28 mouse cellular contexts compared by ENCODE assay signal in the genomic region with DNA sequence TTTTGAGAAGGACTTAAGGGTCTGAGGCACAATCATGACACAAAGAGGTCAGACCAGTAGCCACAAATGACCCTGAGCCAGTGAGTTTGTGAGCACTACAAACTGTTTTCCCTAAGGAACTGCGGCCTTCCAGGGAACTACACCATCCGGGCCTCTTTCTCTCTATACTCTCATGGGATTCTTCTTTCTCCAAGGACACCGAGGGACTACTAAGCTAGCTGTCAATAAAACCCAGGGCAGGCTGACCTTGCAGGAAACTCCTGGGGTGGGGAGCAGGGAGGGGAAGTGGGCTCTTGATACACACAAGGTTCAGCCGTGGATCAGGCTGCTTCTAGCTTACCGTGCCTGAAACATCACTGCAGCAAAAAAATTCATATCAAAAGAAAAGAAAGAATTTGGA. TPM values are rescaled to one million over a fixed set of nuclear protein-coding genes. Genes with fewer than 3 reads are reported as not detected.
DNase-seq lines count a peak whose midpoint lies in the region.
"Had no signal": no experiment of that assay in that cellular context is flagged by ENCODE, and none has a peak within 500 bp of the region (broad histone marks: within the 10 kb centered on the region; RNA-seq: fewer than 3 reads in every experiment).

No protein-coding gene starts in this region.

- H3K4me1 ChIP-seq in heart, embryonic 10.5 days, result no peaks in the 10 kb centered on the region
- H3K4me1 ChIP-seq: forebrain, embryonic 13.5 days; forebrain, embryonic 15.5 days had no signal

- 63% methylated on average over 5 of the region's 5 CpGs for WGBS in heart, embryonic 10.5 days

- no peaks in the 10 kb centered on the region for H3K9me3 ChIP-seq in heart, embryonic 10.5 days
- H3K9me3 ChIP-seq: embryonic facial prominence, embryonic 10.5 days; embryonic facial prominence, embryonic 12.5 days; forebrain, embryonic 13.5 days; forebrain, embryonic 15.5 days; G1E had no signal

- no peaks in the 10 kb centered on the region for H3K27me3 ChIP-seq in heart, embryonic 10.5 days (ENCODE audit: insufficient read depth, poor library complexity, severe bottlenecking)
- H3K27me3 ChIP-seq: CH12.LX; embryonic facial prominence, embryonic 12.5 days; forebrain, embryonic 13.5 days; forebrain, embryonic 15.5 days; Patski had no signal

- DNase-seq in adrenal gland, adult (ENCODE audit: inconsistent age in 2 of 2, low spot score in 1 of 2), result peak; percentile 10 to 46
- no peak for DNase-seq in adrenal gland, adult 18-20 months (ENCODE audit: low spot score in 2 of 2)
- peak; percentile 51 for DNase-seq in adrenal gland, postnatal 14 days
- no peak for DNase-seq in adrenal gland, adult 8-10 months
- DNase-seq in heart, embryonic 10.5 days (ENCODE audit: low spot score), result peak; percentile 60
- DNase-seq in heart, postnatal 10 days, result no peak
- peak; percentile 43 for DNase-seq in ovary, postnatal 36 days (ENCODE audit: low spot score)
- no peak for DNase-seq in ovary, postnatal 10 days (ENCODE audit: low spot score)
- DNase-seq: B cell, adult 2 months; cerebellum, adult 11-12 months; cerebellum, adult 2 months; cerebellum, adult 9-10 months; cerebellum, postnatal 10 days; cerebellum, postnatal 25 days; forebrain, postnatal 0 days had no signal

- H3K27ac ChIP-seq in heart, embryonic 10.5 days, result no peak overlapping the region
- H3K27ac ChIP-seq: embryonic facial prominence, embryonic 10.5 days; embryonic facial prominence, embryonic 12.5 days; forebrain, embryonic 13.5 days; forebrain, embryonic 15.5 days had no signal

- peaks cover 84% of the 10 kb centered on the region for H3K36me3 ChIP-seq in heart, embryonic 10.5 days
- H3K36me3 ChIP-seq: embryonic facial prominence, embryonic 10.5 days; embryonic facial prominence, embryonic 12.5 days; forebrain, embryonic 15.5 days; G1E had no signal

- intact Hi-C loops in heart, postnatal 10 days (cut with DNase I), result no loop called here

- no peak overlapping the region for H3K4me3 ChIP-seq in heart, embryonic 10.5 days
- H3K4me3 ChIP-seq: embryonic facial prominence, embryonic 10.5 days; embryonic facial prominence, embryonic 12.5 days; forebrain, embryonic 13.5 days; forebrain, embryonic 15.5 days had no signal

RNA-seq across cellular contexts. Expression of a gene that starts 36.4 kb away (rescaled TPM):
- total RNA-seq in adrenal gland, adult 18-20 months (2021), result not detected
- total RNA-seq in adrenal gland, postnatal 14 days (2021), result not detected in 2 replicates
- not detected for total RNA-seq in adrenal gland, adult 8-10 months (2022)
- not detected in 2 replicates for polyA plus RNA-seq in heart, embryonic 10.5 days (2016; fragmentation: Nextera tagmentation; extraction: Ambion mirVana)
- not detected for total RNA-seq in heart, postnatal 10 days (2021)
- total RNA-seq: adrenal gland, postnatal 36 days; CH12.LX; forebrain, postnatal 0 days; G1E had no signal
- polyA plus RNA-seq: activated CD4-positive, CD25-positive, alpha-beta regulatory T cell, adult 4 months; CD4-positive, CD25-positive, alpha-beta regulatory T cell, adult 4 months; cerebellum, adult 2 months; cortical plate, adult 2 months; embryonic facial prominence, embryonic 10.5 days; embryonic facial prominence, embryonic 12.5 days; embryonic facial prominence, embryonic 14.5 days; forebrain, embryonic 11.5 days; forebrain, embryonic 13.5 days; forebrain, embryonic 15.5 days; forebrain, postnatal 0 days; G1E; Patski had no signal

RNA-seq across cellular contexts. Expression of a gene that starts 52.9 kb away (rescaled TPM):
- 10 to 100 TPM in 1 of 2 experiments, 1 to 10 TPM in 1; 8.8 to 13.8 TPM for total RNA-seq in adrenal gland, adult 18-20 months (2021)
- 6.4 and 7.8 TPM in 2 replicates for total RNA-seq in adrenal gland, postnatal 14 days (2021)
- 10 to 100 TPM in 2 of 4 experiments, 1 to 10 TPM in 2; 7.0 to 13.1 (median 10.2) TPM for total RNA-seq in adrenal gland, adult 8-10 months (2022)
- polyA plus RNA-seq in heart, embryonic 10.5 days (2016; fragmentation: Nextera tagmentation; extraction: Ambion mirVana), result 16.2 and 25.6 TPM in 2 replicates
- total RNA-seq in heart, postnatal 10 days (2021), result 10 to 100 TPM; 17.5 to 18.8 TPM

Comparison
In these comparisons a context has a peak if more than half of its experiments do, and no peak if none do; other contexts are left out.
1. DNase-seq: peak in adrenal gland, adult (2 of 2), adrenal gland, postnatal 14 days (single experiment), heart, embryonic 10.5 days (single experiment) and ovary, postnatal 36 days (single experiment); none in adrenal gland, adult 18-20 months (0 of 2), adrenal gland, adult 8-10 months (single experiment), heart, postnatal 10 days (0 of 2) and ovary, postnatal 10 days (single experiment).